Mouse (Mus musculus) embryonic facial prominence, embryonic 15.5 days (tissue): ENCODE measurements at regions not wholly inside any gene's neighbourhood (a gene's known extent, or its start where the extent isn't known, plus 50 kb on each side); places are given as distances from the start of the nearest gene placed in this dataset.
A peak's percentile ranks its signal among the peaks of the same experiment; 100 is the strongest.

Experiments
- ATAC-seq: fragments of 200-750 bp; cut with Nextera tagmentation; 2 replicates; pipeline ENCODE4 v1.8.0; 2017; ENCODE audit warnings: low read depth, moderate TSS enrichment; ENCODE audit not compliant: insufficient number of reproducible peaks, low FRiP score, low TSS enrichment
- H3K27ac ChIP-seq: fragments of 300-500 bp; sonication (generic); replicated peaks from 2 replicates; pipeline ENCODE4 v1.5.1; 2015; ENCODE audit warnings: mild to moderate bottlenecking, inconsistent platforms
- H3K27me3 ChIP-seq: fragments of 300-500 bp; sonication (generic); 2 replicates; pipeline ENCODE4 v1.6.1; 2015; ENCODE audit warnings: inconsistent platforms
- H3K36me3 ChIP-seq: fragments of 300-500 bp; sonication (generic); 2 replicates; pipeline ENCODE4 v1.6.1; 2015; ENCODE audit warnings: mild to moderate bottlenecking, inconsistent platforms
- H3K4me1 ChIP-seq: fragments of 300-500 bp; sonication (generic); 2 replicates; pipeline ENCODE4 v1.6.1; 2015; ENCODE audit warnings: inconsistent platforms
- H3K4me2 ChIP-seq: fragments of 300-500 bp; sonication (generic); replicated peaks from 2 replicates; pipeline ENCODE4 v1.6.1; 2015; ENCODE audit warnings: mild to moderate bottlenecking, inconsistent platforms
- H3K4me3 ChIP-seq: fragments of 300-500 bp; sonication (generic); replicated peaks from 2 replicates; pipeline ENCODE4 v1.5.1; 2015; ENCODE audit warnings: mild to moderate bottlenecking, inconsistent platforms
- H3K9ac ChIP-seq: fragments of 300-500 bp; sonication (generic); 2 replicates; pipeline ENCODE4 v1.6.1; 2015; ENCODE audit warnings: inconsistent platforms
- H3K9me3 ChIP-seq: fragments of 300-500 bp; sonication (generic); replicated peaks from 2 replicates; pipeline ENCODE4 v1.6.1; 2016; ENCODE audit warnings: inconsistent platforms
- WGBS: fragments of 180-500 bp; shearing (Covaris S2); methylation state at CpG from one replicate; pipeline ENCODE4 v1.1.7; 2015; 5-methylcytosine and 5-hydroxymethylcytosine counted together

DNA sequence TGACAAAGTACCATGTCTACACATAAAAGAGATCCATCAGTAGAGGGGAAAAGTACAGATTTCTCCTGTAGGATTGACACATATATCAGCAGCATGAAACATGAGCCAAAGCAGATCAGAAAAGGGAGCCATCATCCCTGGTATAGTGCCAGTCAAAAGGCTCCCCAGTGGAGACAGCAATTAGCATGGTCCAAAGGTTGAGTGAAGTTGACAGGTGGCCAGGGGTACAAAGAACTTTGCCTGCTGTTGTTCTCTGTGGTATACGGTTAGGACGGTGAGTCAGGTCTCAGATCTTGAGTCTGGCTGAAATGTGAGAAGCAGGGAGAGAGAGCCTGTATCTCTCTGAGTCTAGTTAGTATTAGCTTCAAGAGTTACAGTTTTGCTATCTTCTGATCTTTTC is 324.7 kb upstream of the Lcorl start:
- Histone ChIP-seq H3K4me3 (no peak overlapping the region), H3K27ac (no peak overlapping the region), H3K27me3 (no peaks in the 10 kb centered on the region), H3K9ac (no peak overlapping the region), H3K36me3 (no peaks in the 10 kb centered on the region), H3K4me1 (no peaks in the 10 kb centered on the region), H3K9me3 (no peaks in the 10 kb centered on the region), H3K4me2 (no peak overlapping the region)
- WGBS, result 22% methylated on average over 2 of the region's 2 CpGs
- no peak for ATAC-seq

DNA sequence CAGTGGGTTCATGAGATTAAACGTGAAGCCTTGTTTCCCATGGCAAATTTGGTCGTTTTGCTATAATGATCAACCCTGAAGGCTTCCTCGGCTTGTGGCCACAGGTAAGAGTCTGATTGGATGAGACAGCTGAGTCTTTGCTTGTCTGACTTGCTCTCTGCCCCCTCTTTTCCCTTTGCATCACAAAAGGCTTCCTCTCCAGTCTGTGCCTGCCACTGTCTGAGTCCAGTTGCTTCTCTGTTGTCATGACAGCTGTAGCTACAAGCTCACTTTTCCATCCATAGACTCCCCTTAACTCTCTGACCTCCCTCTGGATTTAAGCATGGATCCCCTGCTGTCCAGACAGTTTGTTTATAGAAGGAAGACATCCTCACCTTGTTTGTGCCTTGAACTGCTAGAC is 314.9 kb upstream of the Lcorl start:
- Histone ChIP-seq H3K27ac (no peak overlapping the region), H3K4me1 (no peaks in the 10 kb centered on the region), H3K9ac (no peak overlapping the region), H3K4me2 (no peak overlapping the region), H3K4me3 (no peak overlapping the region), H3K36me3 (no peaks in the 10 kb centered on the region), H3K27me3 (no peaks in the 10 kb centered on the region), H3K9me3 (no peaks in the 10 kb centered on the region)
- ATAC-seq, result no peak
- WGBS, result 16% methylated on average over 3 of the region's 3 CpGs

DNA sequence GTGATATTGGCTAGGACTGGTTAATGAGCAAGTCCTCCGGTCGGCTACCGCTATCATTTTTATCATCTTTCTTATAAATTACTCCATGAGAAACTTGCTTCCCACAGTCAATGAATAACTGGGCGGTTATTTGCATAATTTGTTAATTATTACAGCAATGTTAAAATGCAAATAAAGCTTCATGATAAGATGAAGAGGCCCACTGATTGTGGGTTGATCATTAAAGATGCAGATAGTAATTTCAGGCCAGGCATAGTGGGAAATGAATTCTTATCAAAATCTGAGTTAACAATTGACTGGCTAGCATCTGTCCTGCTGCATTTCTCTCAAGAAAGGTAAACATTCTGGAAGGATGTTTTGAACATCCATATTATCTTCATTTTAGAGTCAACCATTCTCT is 303.4 kb upstream of the Lcorl start:
- Histone ChIP-seq H3K27ac (no peak overlapping the region), H3K9me3 (no peaks in the 10 kb centered on the region), H3K9ac (no peak overlapping the region), H3K4me2 (no peak overlapping the region), H3K36me3 (no peaks in the 10 kb centered on the region), H3K27me3 (no peaks in the 10 kb centered on the region), H3K4me3 (no peak overlapping the region), H3K4me1 (no peaks in the 10 kb centered on the region)
- 85% methylated on average over 4 of the region's 4 CpGs for WGBS
- no peak for ATAC-seq

DNA sequence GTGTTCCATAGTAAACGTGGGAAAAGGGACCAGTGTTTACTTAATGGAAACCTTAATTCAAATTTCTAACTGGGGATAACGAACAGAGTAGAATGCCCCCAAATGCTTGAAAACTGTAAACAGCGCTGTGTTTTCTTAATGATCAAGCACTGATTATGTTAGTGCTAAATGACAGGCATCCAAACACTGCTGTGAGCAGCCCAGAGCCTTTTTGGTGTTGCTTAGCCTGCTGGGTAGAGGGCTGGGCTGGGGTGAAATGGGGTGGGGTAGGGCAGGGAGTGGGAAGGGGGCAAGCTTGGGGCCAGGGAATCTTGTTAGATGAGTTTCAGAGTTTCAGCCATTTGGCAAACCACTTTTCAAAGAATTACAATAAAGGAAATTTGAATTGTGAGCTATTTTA is 294.6 kb upstream of the Lcorl start:
- Histone ChIP-seq H3K9me3 (no peaks in the 10 kb centered on the region), H3K36me3 (no peaks in the 10 kb centered on the region), H3K4me2 (no peak overlapping the region), H3K4me3 (no peak overlapping the region), H3K27me3 (no peaks in the 10 kb centered on the region; the same call in 1 of the 2 replicates), H3K4me1 (no peaks in the 10 kb centered on the region), H3K27ac (no peak overlapping the region), H3K9ac (no peak overlapping the region)
- ATAC-seq, result no peak
- 48% methylated on average over 3 of the region's 3 CpGs for whole genome bisulfite sequencing

DNA sequence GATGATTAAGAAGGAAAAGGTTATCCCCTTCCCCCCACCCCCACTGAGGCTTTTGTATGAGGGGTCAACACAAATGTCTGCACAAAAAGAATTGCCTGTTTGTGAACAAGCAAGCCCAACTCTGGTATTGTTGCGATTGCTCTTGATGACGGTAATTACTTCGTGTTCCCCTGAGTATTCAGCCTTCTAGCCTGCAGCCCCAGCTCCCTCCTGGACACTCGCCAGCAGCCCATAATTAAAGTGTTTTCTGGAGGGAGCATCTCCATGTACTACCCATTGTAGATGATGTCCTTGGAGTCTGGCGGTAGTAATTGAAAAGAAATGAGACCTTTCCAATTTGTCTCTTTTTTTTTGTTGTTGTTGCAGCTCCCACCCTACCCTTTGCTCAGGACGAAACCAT is 293.4 kb upstream of the Lcorl start:
- no peak overlapping the region for H3K4me2 ChIP-seq
- H3K27ac ChIP-seq, result no peak overlapping the region
- no peaks in the 10 kb centered on the region; the same call in 1 of the 2 replicates for H3K27me3 ChIP-seq
- H3K9me3 ChIP-seq, result no peaks in the 10 kb centered on the region
- peak; percentile 34; the same call in 1 of the 2 replicates for ATAC-seq
- H3K4me3 ChIP-seq, result no peak overlapping the region
- H3K36me3 ChIP-seq, result no peaks in the 10 kb centered on the region
- no peak overlapping the region for H3K9ac ChIP-seq
- 28% methylated on average over 6 of the region's 6 CpGs for WGBS
- no peaks in the 10 kb centered on the region for H3K4me1 ChIP-seq

DNA sequence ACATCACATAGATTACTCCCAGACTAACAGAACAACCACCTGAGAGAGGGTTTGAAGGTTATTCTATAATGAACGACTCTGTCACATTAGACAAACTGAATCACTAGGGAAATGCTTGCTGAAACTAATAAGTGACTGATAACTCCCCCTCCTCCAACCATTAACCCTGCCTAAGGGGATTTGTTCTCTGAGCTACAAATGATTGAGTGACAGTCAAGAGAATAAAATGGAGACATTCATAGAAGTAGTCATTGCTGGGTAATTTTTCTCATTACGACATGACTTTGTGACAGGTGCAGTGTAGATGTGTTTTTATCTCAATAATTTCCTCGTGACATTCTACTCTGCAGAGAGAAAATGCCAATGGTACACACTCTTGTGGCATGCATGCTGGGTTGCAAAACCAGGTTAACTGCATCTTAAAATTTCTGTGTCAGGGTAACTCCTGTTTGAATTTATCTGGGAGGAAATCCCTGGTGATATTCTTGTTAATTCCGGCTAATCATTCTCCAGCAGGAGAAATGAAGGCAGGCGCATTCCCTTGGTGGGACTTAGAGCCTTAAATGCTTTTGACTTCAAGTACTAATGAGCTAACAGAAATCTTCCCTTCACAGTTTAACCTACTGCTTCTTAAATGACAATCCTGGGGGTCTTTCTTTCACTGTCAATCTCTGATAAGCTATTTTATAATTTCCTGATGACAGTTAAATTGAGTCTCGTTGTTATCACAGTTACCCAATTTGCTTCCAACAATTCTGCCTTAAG is 292.6 kb upstream of the Lcorl start:
- no peak overlapping the region for H3K9ac ChIP-seq
- no peaks in the 10 kb centered on the region for H3K36me3 ChIP-seq
- H3K4me3 ChIP-seq, result no peak overlapping the region
- no peaks in the 10 kb centered on the region for H3K27me3 ChIP-seq
- no peak for ATAC-seq
- no peaks in the 10 kb centered on the region for H3K9me3 ChIP-seq
- no peak overlapping the region for H3K27ac ChIP-seq
- no peak overlapping the region for H3K4me2 ChIP-seq
- 40% methylated on average over 6 of the region's 6 CpGs for WGBS
- H3K4me1 ChIP-seq, result no peaks in the 10 kb centered on the region

DNA sequence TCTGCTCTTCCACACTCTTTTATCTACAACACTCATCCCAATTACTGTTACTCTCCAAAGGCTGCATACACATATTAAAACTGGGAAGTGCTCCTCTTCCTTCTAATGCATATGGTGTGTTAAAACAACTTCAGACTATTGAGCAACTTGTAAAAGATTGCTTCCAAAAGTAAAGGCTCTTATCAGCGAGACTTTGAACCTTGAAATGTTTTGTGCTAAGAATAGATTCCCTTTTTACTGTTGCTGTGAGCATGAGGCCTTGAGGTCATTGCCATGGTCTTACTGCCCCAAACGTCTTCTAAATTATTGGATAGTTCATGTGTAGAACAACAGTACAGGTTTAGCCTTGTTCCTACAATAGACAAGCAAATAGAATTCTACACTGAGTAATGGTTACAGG is 281.6 kb upstream of the Lcorl start:
- no peak overlapping the region for H3K4me2 ChIP-seq
- 65% methylated on average over 2 of the region's 2 CpGs for WGBS
- ATAC-seq, result no peak
- no peaks in the 10 kb centered on the region for H3K4me1 ChIP-seq
- H3K4me3 ChIP-seq, result no peak overlapping the region
- H3K27ac ChIP-seq, result no peak overlapping the region
- no peaks in the 10 kb centered on the region for H3K9me3 ChIP-seq
- H3K27me3 ChIP-seq, result no peaks in the 10 kb centered on the region
- no peak overlapping the region for H3K9ac ChIP-seq
- H3K36me3 ChIP-seq, result no peaks in the 10 kb centered on the region

DNA sequence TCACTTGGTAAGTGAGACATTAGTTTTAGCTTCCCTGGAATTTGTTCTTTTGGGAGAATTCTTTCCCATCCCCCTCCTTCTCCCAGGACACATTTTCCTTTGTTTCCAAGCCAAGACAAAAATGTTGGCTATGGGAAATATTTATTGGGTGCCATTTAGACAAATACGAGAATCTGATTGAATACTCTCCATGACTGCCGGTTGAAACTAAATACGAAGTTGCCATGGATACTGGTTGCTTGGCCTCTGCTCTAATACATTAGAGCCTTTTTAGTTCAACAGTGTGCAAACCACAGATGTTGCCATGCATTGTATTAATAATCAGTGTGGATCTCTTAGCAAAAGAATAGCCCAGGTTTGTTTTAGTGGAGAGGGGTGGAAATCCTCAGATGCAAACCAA is 280.3 kb upstream of the Lcorl start:
- H3K27ac ChIP-seq, result no peak overlapping the region
- no peak overlapping the region for H3K4me3 ChIP-seq
- H3K36me3 ChIP-seq, result no peaks in the 10 kb centered on the region
- H3K9me3 ChIP-seq, result no peaks in the 10 kb centered on the region
- WGBS, result 49% methylated on average over 3 of the region's 3 CpGs
- ATAC-seq, result no peak
- no peaks in the 10 kb centered on the region for H3K27me3 ChIP-seq
- H3K4me2 ChIP-seq, result no peak overlapping the region
- no peaks in the 10 kb centered on the region for H3K4me1 ChIP-seq
- no peak overlapping the region for H3K9ac ChIP-seq

DNA sequence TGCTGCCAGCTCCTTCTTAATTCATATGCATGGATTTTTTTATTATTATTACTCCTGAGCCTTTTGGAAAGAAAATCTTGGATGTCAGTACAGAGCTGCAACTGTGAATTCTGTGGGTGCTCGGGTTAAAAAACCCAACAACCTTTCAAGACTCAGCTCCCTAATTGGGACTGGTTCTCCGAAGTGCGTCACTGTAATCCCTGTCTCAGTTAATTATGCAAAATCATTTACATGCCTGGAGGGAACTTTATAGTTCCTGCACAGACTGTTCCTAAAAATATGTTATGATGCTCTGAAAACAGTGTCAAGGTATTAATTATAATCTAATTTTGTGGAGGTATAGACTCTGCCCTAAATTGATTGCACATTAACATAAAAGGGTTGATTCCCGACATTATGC is 250.6 kb upstream of the Lcorl start:
- no peak for ATAC-seq
- Histone ChIP-seq H3K9me3 (no peaks in the 10 kb centered on the region), H3K4me3 (no peak overlapping the region), H3K9ac (no peak overlapping the region), H3K27me3 (no peaks in the 10 kb centered on the region), H3K4me1 (no peaks in the 10 kb centered on the region), H3K4me2 (no peak overlapping the region), H3K27ac (no peak overlapping the region), H3K36me3 (no peaks in the 10 kb centered on the region)
- WGBS, result 44% methylated on average over 4 of the region's 4 CpGs

DNA sequence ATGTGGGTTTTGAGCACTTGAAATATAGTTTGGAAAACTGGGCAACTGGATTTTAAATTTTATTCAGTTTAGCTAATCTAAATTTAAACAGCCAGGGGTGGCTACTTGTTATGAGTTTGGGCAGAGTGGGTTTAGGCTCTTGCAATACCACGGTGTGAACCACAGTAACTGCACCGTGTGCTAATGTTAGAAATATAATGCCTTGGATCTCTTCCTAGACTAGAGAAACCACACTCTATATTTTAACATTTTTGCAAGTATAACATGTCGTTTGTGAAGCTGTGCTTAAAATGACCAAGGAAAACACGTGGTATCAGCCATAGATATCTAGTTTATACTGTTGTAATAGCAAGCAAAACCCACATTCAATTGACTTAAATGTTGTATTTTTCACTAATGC is 245.9 kb upstream of the Lcorl start:
- Histone ChIP-seq H3K9ac (no peak overlapping the region), H3K4me1 (no peaks in the 10 kb centered on the region), H3K36me3 (no peaks in the 10 kb centered on the region), H3K4me2 (no peak overlapping the region), H3K9me3 (no peaks in the 10 kb centered on the region), H3K27me3 (no peaks in the 10 kb centered on the region), H3K27ac (no peak overlapping the region), H3K4me3 (no peak overlapping the region)
- no peak for ATAC-seq
- 74% methylated on average over 4 of the region's 4 CpGs for WGBS

DNA sequence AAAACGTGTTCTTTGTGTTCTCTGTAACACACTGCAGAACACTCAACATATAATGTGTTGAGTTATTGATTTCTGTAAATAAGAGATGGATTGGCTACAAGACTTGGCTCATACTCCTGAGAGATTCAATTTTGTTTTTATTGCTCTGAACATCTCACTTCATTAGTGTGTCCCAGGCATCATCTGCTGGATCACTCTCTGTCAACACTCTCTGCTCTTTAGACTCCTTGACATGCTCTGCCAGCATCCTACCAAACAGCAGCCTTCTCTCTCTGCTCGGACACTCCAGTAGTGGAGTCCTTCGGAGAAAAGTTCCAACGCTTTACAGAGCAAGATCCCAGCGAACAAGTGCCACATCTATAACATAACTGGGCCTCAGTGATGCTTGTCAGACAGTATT is 235.1 kb upstream of the Lcorl start:
- Histone ChIP-seq H3K9me3 (no peaks in the 10 kb centered on the region), H3K36me3 (no peaks in the 10 kb centered on the region), H3K27ac (no peak overlapping the region), H3K4me2 (no peak overlapping the region), H3K9ac (no peak overlapping the region), H3K4me3 (no peak overlapping the region), H3K27me3 (no peaks in the 10 kb centered on the region), H3K4me1 (no peaks in the 10 kb centered on the region)
- 81% methylated on average over 5 of the region's 5 CpGs for WGBS
- ATAC-seq, result no peak

DNA sequence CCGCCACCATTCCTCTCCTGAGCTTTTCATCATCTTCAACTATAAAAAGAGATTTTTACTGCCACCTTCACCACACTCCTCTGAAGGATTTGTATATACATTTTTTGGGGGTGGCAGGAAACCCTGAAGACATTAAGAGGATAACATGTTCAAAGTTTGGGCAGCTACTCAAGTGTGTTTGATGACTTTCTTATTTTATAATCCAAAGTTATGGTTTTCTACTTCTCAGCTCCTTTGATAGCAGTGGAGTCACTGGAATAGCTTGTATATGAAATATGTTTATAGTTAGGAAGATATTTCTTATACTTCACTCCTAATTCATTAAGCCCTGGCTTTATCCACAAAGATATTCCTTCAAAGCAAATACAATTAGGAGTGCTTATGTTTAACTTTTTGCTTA is 229.5 kb upstream of the Lcorl start:
- no peaks in the 10 kb centered on the region for H3K36me3 ChIP-seq
- 92% methylated on average over 1 of the region's 1 CpGs for WGBS

More for the DNA sequence above, 229.5 kb upstream of the Lcorl start:
- Histone ChIP-seq H3K4me3 (no peak overlapping the region), H3K27ac (no peak overlapping the region), H3K9me3 (no peaks in the 10 kb centered on the region), H3K4me1 (no peaks in the 10 kb centered on the region), H3K27me3 (no peaks in the 10 kb centered on the region), H3K9ac (no peak overlapping the region), H3K4me2 (no peak overlapping the region)
- ATAC-seq, result no peak
